Mouse (Mus musculus): Measurements from ENCODE around the gene Phb2. TPM values are rescaled to one million over a fixed set of nuclear protein-coding genes. Genes with fewer than 3 reads are reported as not detected.
"Not testable (repeated sequence)": the region's sequence is repeated elsewhere in the genome, so short reads cannot be mapped to it uniquely, and the experiment has no call there.

The Phb2 gene
- 100 to 1,000 TPM; 118 to 123 (median 120) TPM for total RNA-seq (2022)

DNA sequence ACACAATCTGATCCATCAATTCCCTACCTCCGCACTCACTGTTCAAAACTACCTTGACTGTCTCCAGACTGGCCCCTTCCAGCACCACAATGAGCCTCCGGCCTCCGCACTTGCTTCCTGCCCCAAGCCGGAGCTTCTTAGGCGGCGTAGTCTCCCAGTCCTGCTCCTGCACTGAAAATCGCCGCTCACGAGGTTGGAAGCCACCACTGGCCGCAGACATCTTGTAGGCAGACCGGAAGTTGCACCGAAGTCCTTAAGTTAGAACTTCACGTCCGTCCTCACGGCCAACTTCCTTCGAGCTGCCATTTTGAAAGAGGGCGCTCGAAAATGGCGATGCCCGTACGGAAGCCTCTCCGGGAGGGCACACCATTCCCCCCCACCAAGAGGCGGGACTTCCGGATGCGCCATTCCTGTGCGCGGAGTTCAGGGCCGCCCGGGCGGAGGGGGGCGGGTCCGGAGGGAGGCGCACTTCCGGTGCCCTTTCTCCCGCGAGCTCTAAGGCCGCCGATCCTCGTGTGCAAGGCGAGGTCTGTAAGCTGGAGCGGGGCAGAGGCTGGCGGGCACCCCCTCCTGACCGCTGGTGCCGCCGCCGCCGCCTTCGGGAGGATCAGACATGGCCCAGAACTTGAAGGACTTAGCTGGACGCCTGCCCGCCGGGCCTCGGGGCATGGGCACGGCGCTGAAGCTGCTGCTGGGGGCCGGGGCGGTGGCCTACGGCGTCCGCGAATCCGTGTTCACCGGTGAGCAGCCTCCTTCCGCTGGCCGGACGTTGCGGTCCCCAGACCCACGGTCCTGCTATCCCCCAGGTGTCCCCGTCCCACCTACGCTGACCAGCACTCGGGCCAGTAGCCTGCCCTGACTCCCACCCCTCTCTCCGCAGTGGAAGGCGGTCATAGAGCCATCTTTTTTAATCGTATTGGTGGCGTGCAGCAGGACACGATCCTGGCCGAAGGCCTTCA is at the start of gene Phb2, which contains the start of gene Emg1:
Phb2 (plus strand) TSS at position 513 of the 959 bp plus-strand sequence.
Emg1 (minus strand) TSS at position 355 of the 959 bp plus-strand sequence.
- peak; percentile 96 for DNase-seq (ENCODE audit: low spot score in 2 of 2)

DNA sequence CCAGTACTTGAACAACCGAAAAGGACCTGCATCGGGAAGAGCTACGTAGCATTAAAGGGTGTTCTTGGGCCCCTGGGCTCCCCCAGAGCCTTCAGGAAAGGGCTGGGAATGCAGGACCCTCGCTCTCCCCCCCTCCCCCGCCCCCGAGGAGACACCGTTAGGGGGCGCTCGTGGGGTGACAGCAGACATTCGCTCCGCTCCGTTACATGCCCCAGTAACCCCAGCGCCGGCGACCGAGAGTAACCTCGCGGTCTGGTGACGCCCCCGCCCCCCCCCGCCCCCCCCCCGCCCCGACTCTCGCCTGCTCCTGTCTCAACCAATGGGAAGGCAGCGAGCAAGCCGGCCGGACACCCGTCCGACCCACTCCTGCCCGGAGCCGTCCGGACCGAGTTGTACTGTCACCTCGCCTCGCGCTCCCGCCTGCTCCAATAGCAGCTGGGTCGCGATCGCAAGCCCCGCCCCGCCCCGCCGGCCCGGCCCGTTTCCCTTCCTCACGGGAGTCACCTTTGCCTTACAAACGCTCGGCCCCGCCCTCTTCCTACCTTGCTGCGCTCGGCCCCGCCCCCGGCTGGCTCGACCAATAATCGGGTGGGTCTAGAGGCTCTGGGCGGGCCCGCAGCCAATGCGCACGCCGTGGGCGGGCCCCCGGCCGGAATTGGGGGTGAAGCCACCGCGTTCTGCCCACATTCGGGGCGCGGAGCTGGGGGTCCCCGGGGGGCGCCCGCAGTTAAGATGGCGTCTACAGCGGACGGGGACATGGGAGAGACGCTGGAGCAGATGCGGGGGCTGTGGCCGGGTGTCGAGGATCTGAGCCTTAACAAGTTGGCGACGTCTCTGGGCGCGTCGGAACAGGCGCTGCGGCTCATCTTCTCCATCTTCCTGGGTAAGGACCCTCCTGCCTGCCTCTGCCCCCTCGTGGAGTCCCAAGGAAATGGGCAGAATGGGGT is 49.4 kb upstream of the Phb2 start, which contains the start of gene Lpcat3:
Lpcat3 (plus strand) TSS at position 551 of the 947 bp plus-strand sequence.
- peak; percentile 96 for DNase-seq (ENCODE audit: low spot score in 2 of 2)

DNA sequence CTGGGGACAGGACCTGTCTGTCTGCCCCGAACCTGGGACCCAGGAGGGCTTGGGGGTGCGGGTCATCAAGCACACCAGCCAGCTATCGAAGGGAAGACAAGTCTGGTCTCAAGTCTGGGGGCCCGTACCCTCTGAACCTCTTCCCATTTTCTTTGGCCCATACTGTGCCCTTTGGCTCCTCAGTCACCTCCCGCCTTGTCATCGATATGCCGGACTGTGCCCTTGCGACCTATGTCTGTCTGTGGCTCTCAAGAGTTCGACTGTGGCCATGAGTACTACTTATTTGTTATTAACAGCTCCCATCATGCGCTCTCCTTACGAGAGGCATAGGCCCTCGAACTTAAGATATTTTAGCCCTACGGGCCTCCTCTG is 48.7 kb upstream of the Phb2 start:
- DNase-seq (ENCODE audit: low spot score in 2 of 2): no peak

DNA sequence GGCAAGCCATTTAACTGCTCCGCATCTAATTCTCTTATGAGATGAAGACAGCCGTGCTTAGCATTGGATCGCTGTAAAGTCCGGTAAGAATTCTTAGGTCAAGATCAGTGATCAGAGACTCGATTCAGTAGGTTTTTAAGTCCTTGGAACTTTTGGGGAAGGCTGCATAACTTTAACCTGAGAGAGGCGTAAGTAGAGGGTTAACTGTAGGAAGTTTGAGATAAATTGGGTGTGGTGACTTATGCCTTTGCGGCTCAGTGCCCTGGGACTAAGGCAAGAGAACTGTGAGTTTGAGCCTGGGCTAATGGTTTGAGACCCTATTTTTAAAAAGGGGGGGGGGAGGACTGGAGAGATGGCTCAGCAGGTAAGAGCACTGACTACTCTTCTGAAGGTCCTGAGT is 47.9 kb upstream of the Phb2 start:
- DNase-seq (ENCODE audit: low spot score in 2 of 2): no peak

DNA sequence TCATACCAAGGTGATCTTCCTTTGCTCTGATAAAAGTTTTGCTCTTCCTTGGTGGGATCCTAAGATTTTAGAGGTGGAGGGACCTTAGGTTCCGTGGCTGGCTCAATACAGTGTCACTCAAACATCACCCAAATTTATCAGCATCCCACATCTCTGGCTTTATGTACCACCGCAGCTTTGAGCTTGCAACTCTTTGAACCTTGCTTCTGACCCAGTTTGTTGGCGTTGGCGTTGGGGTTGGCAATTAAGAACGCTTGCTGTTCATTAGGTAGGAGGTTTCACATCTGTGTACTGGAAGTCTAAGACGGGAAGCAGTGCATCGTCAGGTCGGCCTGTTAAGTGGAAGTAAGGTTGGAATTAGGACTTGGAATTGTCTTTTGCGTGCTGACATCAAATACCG is 47.1 kb upstream of the Phb2 start:
- DNase-seq (ENCODE audit: low spot score in 2 of 2): no peak

DNA sequence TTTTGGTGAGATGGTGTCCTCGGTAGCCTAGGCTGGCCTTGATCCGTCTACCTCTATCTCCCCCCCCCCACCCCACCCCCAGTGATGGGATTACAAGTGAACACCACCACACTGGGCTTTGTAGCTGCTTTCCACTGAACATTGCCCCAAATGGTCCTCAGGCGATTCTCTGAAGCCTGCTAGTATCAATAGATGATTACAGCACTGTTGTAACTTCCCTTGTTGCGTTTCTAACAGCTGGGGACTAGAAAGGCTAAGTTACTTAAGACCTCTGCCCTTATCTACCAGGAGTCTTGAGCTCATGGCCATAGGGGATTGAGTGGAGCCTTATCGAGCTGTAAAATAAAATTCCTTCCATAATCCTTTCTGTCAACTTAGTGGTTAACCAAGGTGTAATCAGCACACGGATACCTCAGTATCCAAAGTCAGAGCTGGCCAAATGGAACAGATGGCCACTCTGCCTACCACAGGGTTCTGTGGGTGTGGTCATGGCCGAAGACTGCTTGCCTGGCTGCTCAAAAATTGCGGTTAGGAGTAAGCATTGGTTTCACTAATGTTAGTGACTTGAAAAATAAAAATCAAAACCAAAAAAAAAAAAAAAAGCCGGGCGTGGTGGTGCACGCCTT is 42.8 kb upstream of the Phb2 start:
- no peak for DNase-seq (ENCODE audit: low spot score in 2 of 2)

DNA sequence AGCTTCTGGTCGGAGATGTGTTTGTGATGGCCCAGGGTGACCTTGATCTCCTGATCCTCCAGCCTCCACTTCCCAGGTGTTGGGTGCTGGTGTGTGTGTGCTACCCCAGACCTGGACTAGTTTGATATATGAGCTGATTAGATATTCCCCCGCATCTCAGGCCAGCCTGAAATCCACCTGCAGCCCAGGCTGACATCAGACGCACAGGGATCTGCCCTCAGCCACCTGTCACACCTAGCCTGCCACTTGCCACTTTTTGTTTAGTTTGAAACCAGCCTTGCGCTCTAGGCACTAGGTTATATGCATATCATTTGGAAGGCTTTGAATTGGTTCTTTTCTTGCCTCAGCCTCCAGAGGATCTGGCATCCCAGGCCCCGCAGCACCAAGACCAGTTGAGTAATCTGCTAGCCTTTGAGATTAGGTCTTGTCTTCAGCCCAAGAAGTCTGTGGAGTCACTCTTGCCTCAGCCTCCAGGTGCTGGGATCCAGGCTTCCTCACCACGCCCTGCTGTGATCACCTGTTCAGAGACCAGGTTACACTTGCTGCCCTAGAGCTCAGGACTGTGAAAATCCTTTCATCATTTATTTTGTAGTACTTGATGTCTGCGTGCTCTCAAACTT is 41.7 kb upstream of the Phb2 start:
- no peak for DNase-seq (ENCODE audit: low spot score in 2 of 2)

DNA sequence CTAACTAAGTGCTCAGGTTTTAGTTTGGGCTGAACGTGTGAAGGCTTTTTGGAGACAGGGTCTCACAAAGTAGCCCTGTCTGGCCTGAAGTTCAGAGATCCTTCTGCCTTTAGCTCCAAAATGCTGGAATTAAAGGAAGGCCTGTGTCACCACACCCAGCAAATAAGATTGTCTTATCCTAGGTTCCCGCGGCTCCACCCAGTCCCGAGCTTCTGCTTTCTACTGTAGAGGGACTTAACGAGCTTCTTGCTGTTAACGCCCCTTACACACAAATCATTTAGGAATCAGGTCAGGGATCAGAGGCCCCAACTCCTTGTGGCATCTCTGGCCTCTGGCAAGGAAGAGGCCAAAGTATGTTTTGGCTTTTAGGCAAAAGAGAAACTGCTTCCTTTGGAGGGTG is 40.0 kb upstream of the Phb2 start:
- DNase-seq (ENCODE audit: low spot score in 2 of 2): no peak

DNA sequence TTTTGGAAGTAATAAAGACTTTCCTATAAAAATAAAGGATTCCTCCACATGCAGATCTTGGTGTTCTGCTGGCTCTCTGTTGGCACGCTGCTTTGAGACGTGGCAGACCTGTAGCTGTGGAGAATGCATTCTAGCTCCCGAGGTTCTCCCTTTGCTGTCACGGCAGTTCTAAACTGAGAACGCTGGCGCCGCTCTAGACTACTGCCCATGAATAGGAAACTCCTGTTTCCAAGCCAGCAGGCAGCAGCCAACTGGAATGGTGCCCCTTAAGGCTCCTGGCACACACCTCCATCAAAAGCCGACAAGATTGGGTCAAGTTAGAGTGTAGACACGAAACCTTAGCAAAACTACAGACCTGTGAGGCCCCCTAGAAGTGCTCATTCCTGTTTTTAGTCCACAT is 38.5 kb upstream of the Phb2 start:
- DNase-seq (ENCODE audit: low spot score in 2 of 2): peak in 1 of 2 experiments; percentile 43

DNA sequence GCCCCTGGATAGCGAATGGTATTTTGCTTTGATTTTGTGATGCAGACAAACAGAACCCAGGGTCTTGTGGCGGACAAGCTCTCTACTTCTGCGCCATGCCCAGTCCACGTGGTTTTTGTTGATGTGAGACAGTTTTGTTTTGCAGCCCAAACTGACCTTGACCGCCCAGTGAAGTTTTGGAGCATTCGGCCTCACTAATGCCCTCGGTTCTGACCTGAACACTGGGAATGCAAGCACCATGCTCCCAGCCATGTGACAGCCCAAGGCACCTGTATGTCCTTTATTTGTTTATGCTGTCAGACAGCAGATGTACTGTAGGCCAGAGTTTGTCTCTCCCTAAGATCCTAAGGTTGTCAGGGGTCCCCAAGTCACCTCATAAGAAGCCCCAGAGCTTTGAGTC is 37.5 kb upstream of the Phb2 start:
- DNase-seq (ENCODE audit: low spot score in 2 of 2): no peak

DNA sequence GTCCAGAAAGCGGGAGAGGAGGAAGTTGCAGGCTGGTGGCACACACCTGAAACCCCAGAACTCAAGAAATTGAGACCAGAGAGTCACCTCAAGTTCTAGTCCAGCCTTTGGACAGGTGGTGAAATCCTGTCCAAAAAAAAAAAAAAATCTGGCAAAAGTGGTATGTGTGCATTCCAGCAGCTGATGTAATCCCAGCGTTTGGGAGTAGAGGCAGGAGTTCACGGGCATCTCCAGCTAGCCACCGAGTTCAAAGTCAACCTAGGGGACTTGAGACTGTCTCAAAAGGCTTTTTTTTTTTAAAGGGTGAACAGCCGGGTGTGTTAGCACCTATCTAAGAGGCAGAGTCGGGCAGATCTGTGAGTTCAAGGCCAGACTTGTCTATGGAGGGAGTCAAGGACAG is 36.0 kb upstream of the Phb2 start:
- no peak for DNase-seq (ENCODE audit: low spot score in 2 of 2)

DNA sequence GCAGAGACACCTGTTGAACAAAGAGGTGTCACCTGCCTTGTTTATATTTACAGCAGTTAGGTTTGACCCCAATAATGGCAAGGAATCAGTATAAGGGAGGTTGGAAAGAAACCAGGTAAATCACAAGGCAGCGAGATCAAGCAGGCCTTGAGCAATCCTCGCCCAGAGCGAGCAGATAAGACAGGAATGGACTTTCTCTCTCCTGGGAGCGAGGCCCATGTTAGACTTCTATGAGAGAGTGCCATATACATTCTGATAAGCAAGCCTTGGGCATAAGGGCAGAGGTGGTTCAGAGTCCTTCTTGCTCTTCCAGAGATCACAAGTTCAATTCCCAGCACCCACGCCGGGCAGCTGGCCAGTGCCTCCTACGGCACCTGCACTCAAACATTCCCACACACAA is 33.4 kb upstream of the Phb2 start:
- no peak for DNase-seq (ENCODE audit: low spot score in 2 of 2)

DNA sequence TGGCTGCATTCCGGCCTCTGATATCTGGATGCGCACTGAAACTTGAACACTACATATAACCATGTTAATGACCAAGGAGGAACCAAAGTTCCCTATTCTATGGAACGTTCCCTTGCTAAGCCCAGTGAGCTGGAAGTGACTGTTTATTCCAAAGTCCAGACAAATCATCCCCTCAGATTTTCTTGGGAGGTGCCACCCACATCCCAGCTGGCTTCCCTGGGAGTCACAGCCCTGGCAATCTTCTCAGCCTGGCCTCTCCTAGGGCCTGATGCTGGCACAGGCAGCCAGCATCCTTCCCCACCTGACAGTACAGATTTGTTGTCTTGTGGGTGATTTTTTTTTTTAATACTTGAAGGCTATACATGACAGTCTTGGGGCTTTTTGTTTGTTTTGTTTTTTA is 32.6 kb upstream of the Phb2 start:
- no peak for DNase-seq (ENCODE audit: low spot score in 2 of 2)

DNA sequence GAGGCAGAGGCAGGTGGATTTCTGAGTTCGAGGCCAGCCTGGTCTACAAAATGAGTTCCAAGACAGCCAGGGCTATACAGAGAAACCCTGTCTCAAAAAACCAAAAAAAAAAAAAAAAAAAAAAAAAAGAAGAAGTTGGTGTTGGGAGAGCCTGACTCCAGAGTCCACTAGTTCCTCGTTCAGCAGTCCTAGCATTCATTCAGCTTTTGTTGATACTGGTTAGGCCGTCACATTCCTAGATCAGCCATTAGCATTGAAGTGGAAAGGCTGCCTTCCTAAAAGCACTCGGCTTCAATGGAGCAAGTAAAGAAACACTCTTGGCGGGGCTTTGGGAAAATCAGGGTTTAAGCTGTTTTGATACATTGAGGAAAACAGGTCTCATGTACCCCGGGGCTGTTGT is 29.8 kb upstream of the Phb2 start:
- not testable (repeated sequence) for DNase-seq (ENCODE audit: low spot score in 2 of 2)

DNA sequence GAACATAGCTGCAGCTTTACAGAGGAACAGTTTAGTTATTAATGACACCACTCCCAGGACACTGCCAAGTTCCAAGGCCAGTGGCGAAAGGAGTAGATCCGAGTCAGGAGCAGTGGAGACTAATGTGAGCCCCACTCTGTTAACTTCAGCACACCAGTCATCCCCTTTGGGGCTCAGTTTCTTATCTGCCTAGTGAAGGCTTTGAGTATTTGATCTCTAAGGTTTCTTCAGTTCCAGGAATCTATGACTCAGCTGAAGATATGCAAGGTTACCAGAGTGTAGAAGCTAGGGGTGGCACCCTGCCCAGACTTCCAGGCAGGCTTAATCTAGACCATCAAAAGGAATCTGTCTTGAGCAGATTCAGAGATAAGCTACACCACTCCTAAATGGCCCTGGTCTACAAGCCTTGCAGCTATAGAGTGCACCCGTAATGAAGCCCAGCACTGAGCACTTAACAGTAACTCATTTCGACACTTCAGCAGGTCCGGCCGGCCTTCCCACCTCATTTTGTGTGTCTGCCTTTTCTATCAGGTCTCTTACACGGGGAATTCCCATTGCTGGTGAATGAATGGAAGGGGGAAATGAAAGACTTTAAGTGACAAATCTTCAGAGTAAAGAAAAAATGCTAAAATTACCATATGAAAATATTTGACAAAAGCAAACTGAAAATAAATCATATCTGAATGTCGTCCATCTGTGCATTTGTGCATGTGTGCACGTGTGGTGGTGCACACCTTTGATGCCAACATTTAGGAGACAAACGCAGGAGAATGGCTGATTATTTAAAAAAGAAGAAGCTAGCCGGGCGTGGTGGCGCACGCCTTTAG is 28.3 kb upstream of the Phb2 start:
- no peak for DNase-seq (ENCODE audit: low spot score in 2 of 2)

DNA sequence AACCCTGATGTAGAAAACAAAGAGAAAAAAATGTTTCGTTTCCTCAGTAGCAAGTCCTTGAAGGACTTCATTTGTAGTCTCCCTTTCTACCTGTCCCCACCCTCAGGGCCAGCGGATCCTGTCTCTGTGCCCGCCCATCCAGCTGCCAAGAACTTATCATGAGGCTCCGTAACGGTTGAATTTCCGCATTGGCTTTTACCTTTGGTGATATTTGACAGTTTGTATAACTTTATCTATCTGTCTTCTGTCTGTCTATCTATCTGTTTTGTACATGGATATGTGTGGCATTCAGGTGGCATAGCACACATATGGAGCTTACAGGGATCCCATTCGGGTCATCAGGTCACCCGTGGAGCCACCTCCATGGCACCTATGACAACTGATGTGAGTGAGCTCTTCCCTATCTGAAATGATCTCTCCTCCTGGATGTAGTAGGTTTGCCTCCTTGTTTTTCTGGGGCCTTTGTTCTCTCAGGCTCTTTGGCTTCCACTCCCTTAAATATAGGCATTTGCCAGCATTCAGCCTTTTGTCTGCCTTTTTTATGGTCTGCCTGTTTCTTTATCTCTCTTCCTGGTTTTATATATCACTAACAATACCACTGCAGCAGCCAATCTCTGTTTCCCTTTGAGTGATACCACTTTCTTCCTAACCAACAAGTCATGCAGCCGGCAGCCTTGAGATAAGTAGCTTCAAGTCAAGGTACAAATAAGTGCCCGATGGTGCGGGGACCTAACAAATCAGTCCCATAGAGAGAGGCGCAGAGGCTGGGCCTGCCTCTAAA is 26.3 kb upstream of the Phb2 start:
- DNase-seq (ENCODE audit: low spot score in 2 of 2): no peak

DNA sequence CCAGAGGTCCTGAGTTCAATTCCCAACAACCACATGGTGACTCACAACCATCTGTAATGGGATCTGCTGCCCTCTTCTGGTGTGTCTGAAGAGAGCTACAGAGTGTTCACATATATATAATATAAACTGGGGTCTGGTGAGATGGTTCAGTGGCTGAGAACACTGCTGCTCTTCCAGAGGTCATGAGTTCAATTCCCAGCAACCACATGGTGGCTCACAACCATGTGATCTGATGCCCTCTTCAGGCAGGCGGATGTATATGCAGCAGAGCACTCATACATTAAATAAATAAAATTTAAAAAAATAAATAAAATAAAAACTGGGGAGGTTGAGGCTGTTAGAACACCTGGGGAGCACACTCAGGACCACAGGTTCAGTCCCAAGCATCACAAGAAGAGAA is 25.5 kb upstream of the Phb2 start:
- DNase-seq (ENCODE audit: low spot score in 2 of 2): not testable (repeated sequence)

DNA sequence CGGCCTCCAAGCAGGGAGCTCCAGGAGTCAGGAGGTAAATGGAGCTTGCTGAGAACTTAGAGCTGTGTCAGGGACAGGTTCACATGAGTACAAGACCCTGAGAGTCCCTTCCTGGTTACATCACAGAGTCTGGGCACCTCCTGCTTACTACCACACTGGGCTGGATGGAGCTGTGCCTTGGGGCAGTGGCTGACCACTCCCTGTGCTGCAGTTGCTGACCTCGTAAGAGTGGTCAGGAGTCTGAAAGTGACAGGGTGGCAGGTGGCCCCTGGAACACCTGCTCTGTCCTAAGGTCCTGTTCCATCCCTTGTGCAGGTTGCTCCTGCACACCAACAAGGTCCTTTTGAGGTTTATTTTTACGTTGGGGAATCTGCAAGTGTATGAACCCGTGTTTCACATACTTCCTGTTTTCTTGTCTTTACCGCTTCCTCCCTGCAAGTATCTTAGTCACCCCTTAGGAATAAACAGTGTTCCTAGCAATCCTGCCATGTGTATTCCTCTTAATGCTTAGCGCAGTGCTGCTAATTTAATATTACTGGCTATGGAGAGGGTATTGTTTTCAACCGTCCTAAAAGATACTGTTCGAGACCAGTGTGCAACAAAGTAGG is 23.9 kb upstream of the Phb2 start:
- no peak for DNase-seq (ENCODE audit: low spot score in 2 of 2)

DNA sequence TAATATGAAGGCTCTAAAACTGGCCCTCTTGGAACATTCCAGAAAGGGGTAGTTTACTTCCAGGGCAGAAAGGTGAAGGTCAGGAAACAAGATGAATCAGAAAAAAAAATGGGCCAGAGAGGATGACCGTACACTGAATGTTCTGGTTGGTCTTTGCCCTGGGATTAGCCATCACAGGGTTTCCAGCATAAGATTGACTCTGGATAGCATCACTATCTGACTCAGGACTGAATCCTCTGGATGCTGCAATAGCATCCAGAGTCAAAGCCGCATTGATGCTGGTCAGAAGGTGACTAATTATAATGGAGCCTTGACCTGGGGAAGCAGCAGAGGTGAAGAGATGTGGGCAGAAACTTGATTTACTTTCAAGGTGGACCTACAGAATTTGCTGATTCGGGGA is 23.1 kb upstream of the Phb2 start:
- DNase-seq (ENCODE audit: low spot score in 2 of 2): no peak

Measured in layer of hippocampus, adult 8-10 months (tissue).